8 mouse cellular contexts compared by ENCODE assay signal in the genomic region with DNA sequence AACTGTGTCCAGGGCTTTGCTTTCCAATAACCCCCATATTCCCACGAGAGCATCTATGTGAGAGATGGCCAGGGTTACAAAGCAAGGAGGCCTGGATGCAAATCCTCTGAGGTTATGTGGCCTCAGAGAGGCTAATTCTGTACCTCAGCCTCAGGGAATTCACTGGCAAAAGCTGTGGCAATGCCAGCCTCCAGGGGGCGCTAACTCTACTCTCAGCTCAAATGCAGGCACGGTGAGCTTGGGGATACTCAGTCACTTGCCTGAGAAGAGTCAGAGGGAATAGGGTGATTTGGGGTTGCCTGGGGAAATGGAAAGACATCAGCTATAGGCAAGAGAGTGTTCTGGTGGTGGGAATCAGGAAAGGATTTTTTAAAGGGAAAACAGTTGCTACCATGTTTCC. TPM values are rescaled to one million over a fixed set of nuclear protein-coding genes. Genes with fewer than 3 reads are reported as not detected.
DNase-seq lines count a peak whose midpoint lies in the region; TF ChIP-seq lines count a peak whose summit lies in the region.
"Had no signal": no experiment of that assay in that cellular context is flagged by ENCODE, and none has a peak within 500 bp of the region (broad histone marks: within the 10 kb centered on the region; RNA-seq: fewer than 3 reads in every experiment).

No protein-coding gene starts in this region.

- peak; percentile 86 for TF ChIP-seq CTCF in lung, adult 2 months (IDR thresholded peaks at IDR 0.05; ENCODE audit: insufficient read depth, low read length)

- WGBS in lung, adult 2 months = 49% methylated on average over 3 of the region's 3 CpGs

- TF ChIP-seq POLR2A in lung, adult 2 months (IDR thresholded peaks at IDR 0.05; ENCODE audit: borderline replicate concordance, extremely low read depth, low read depth, low read length) = no peak

- peak; percentile 20 to 48 for DNase-seq in urinary bladder, adult 18-20 months (ENCODE audit: low spot score in 2 of 2)
- DNase-seq in urinary bladder, adult 2 months (ENCODE audit: low spot score) = no peak
- DNase-seq in adrenal gland, adult 8-10 months = peak; percentile 19
- DNase-seq in embryo, embryonic 11.5 days (ENCODE audit: low read depth, low spot score) = peak; percentile 14
- DNase-seq in kidney, postnatal 14 days = peak; percentile 50
- DNase-seq in lung, adult 2 months = peak; percentile 66
- DNase-seq in skeletal muscle tissue, adult 2 months (ENCODE audit: low read depth, low spot score) = peak; percentile 21

- no peak overlapping the region for H3K4me3 ChIP-seq in lung, adult 2 months (replicated peaks; ENCODE audit: extremely low read depth, low read depth, low read length)
- H3K4me3 ChIP-seq: midbrain, embryonic 12.5 days had no signal

- H3K4me1 ChIP-seq in lung, adult 2 months (ENCODE audit: control insufficient read depth, insufficient read depth, low read length) = no peaks in the 10 kb centered on the region
- H3K4me1 ChIP-seq: midbrain, embryonic 12.5 days had no signal

RNA-seq across cellular contexts. Expression of gene Phf21b, which starts 52.2 kb away (rescaled TPM):
- polyA plus RNA-seq in urinary bladder, adult 2 months (2012; rRNA removed) = 1.9 and 3.9 TPM in 2 replicates
- 1 to 10 TPM; 4.4 to 5.7 (median 4.9) TPM for total RNA-seq in adrenal gland, adult 8-10 months (2022)
- polyA plus RNA-seq in lung, adult 2 months (2012; rRNA removed) = 2.2 and 2.6 TPM in 2 replicates
